Mouse (Mus musculus) adrenal gland, adult 2 months (tissue): ENCODE data around the gene Map4k3. TPM values are rescaled to one million over a fixed set of nuclear protein-coding genes. Genes with fewer than 3 reads are reported as not detected.

Experiments
- DNase-seq: peaks from one replicate; pipeline ENCODE4 v3.0.0; 2021
- polyA plus RNA-seq: library from polyadenylated mRNA; depleted of rRNA; stranded (reverse); fragments of >200 nt; gene quantifications from 2 replicates; pipeline ENCODE4 v1.2.3, GENCODE M21; 2012
- total RNA-seq, 2 experiments: library from RNA; stranded (reverse); gene quantifications; 2 replicates each; pipeline ENCODE4 v1.2.3; 2021

Gene Map4k3
- total and polyA plus RNA-seq, 3 experiments, result 38.0 to 47.2 (median 46.4) TPM

DNA sequence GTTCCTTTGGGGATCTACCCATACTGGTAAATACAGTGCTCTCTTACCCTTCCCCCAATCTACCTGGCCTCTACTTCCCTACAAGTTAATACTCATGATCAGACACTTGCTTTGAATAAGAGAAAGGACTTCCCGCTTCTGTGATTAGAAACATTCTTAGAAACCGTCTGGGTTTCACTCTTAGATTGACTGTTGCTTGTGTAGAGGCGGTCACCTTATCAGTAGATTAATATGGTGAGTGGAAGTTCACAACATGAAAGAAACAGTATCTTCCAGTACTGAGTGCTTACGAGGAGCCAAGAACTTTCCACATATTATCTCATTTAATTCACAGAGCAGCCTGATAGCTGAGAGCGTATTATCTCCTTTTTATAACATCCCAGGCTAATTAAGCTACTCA is 1.5 kb upstream of the Map4k3 start:
- DNase-seq, result no peak

DNA sequence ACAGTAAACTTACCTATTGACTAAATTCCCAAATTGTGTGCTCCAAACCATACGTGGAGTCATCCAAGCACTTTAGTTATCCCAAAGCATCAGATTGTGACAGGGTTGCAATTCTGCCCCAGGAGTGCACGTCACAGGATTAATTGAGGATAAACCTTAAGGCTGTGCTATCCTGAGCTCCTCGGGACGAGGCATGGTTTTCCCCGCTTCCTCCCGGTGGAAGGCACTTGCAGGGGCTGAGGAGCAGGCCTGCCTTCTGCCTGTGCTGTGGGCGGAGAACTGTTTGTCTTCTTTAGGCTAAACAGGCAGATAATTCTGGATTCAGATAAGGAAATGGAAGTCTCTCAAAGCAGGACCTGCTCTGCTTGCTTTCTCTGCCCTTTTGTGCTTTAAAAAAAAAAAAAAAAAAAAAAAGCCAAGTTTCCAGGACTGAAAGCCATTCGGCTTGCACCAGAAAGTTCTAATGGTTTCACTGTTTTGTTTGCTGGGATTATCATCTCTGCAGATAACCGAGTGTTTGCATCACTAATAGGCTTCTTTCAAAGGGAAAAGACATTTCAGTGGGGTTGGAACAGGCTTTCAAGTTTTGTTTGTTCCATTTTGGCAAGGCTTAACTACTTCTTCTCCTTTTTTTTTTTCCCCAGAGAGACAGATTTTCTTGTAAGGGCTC is 930 bp upstream of the Map4k3 start:
- DNase-seq, result no peak

DNA sequence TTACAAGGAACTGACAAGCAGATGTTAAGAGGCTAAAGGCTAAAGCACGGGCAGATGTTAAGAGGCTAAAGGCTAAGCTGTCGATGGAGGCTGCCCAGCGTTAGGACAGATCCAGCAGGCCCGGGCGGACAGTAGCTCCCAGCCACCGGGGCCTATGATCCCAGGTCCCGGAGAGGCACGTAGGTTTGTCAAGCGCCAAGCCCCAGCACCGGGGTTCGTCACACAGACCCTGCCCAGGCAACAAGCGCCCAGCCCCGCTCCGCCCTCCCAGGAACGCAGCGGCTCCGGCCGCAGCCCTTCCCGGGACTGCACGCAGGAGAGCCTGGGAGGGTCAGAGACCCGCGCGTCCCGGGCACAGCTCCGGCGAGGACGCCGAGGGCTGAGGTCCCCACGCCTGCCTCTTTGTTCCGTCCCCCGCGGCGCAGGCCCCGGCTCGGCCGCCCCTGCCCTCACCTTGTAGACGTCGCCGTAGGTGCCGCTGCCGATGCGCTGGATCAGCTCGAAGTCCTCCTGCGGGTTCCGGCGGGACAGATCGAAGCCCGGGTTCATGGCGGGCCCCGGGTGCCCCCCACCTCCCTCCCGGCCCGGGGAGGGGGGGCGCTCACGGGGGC is 839 bp downstream of the Map4k3 start:
- DNase-seq, result peak; percentile 80

DNA sequence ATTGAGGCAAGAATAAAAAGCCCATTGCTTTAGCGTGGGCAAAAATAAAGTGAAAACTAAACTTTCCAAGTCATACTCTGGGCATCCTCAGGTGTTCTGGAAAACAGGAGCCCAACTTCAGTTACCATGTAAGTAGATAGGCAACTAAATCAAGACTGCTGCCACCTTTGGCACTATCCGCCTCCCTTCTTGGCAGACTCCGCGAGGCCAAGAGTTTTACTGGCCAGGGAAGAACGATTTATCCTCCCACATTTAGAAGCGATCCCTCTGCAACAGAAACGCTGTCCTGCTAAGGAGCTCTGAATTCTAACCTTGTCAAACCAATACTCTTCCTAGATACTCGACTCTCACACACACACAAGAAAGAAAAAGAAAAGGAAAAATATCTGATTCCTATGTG is 1.5 kb downstream of the Map4k3 start:
- DNase-seq, result peak; percentile 75

DNA sequence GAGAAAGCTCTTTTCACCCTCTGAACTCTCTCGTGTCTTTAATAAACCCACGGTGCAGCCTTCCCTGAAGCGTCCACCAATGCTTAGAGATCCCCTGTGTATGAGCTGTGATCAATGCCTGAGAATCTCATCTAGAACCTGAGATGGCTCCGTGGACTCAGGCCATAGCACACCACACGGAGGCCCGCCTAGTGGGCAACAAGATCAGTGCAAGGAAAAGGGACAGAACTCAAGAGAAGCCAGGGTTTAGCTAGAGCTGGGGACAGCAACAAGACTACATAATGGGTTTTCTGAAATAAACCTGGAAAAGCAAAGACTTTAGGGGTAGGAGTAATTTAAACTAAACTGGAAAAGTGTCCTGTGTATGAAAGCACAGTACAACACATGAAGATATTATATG is 5.2 kb downstream of the Map4k3 start:
- no peak for DNase-seq

DNA sequence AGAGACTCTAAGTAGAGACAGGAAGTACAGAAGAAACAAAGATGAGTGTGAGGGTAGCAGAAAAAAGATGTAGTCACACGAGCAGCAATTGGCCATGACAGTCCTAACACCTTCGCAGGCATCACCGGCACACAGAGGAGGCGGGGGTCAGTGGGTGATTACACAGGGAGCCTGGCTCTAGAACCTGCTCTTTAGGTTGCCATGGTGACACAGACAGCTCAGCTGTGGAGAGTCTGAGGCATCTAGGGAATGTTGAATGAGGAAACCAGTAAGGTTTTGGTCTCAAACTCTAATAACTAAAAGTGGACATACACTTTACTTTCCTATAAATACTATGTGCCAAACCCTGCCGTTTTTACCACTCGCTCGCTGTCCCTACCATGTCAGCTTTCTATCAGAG is 6.6 kb downstream of the Map4k3 start:
- no peak for DNase-seq

DNA sequence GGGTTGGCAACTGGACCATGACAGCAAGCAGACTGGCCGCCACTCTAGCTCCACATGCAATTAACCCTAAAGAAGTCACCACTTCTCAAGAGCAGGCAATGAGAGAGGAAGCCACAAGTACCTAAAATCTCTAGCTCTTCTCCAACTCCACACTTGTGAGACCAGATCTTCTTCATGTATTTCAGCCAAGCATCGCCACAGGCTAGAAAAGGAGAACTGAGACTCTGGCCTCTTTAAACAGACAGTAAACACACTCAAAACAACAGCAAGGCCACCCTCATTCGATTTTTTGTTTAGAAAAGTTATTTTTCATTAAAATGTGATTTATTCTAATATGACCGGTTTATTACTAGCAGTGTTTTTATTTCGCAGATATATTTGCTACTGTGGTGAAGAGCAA is 9.0 kb downstream of the Map4k3 start:
- DNase-seq, result no peak

DNA sequence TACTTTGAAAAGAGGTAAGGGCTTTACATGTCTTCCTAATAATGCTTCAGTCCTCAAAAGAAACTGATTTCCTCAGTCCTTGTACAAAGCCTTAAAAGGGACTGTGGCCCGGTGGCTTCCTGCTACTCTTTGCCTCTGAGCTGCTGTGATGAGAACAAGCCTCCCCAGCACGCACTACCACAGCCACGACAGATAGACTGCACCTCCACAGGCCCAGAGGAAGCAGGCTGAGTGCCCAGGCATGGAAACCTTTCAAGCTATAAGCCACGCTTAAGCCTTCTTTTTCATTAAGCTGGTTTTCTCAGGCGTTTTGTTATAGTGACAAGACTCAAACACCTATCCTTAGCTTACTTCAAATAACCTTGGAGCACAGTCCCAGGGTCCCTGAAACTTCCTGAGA is 10.0 kb downstream of the Map4k3 start:
- no peak for DNase-seq

DNA sequence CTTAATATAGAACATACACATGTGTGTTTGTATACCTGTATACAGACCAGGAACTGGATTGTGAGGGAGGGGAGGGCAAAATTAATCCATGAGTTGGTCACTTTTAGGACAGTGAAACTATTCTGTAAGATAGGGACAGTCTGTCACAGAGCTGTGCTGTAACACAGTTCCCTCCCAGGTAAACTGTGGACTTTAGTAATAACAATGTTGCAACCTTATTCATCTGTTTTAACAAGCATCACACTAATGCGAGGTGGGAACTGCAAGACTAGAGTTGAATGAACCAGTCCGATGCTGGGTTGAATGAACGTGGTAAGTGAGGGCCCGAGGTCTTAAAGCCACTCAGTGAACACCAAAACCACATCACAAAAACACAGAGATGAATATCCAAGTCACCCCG is 14.7 kb downstream of the Map4k3 start:
- no peak for DNase-seq

DNA sequence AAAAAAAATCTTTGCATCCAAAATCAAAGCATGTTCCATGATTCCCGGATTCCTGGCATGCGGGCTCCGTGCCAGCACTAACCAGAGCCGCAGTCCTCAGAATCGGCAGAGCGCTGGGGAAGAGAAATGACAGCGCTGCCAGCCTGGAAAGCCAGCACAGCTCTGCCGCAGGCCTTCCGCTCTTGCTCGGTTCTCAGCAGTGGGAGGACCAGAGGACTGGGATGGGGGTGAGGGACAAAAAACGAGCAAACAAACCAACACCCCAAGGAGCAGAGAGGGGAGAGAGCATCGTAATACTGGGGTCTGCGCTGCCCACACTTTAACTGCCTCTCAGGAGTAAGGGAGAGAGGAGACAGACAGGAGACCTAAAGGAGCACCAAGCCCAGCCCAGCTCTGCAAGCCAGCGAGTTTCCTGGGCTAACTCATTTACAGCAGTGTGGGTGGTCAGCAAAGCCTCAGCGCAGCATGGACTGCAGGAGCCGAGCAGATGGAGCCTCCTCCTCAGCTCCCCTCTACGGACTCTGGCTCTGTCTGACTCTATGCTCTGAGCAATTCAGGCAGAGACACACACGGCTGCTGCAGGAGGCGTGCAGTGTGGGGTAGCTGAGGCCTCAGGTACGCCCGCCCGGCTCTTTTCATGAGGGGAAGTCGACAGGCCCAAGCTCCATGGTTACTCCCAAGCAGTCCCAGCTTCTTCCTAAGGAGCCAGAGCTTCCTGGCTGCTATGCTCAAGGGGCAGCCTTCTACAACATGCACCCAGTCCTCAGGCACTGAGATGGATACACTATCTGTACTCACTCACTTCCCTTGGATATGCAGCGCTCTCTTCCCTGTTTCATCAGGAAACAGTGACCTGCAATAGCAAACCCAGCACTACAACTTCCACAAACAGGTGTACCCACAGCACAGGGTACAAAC is 18.1 kb downstream of the Map4k3 start:
- DNase-seq, result peak; percentile 60

DNA sequence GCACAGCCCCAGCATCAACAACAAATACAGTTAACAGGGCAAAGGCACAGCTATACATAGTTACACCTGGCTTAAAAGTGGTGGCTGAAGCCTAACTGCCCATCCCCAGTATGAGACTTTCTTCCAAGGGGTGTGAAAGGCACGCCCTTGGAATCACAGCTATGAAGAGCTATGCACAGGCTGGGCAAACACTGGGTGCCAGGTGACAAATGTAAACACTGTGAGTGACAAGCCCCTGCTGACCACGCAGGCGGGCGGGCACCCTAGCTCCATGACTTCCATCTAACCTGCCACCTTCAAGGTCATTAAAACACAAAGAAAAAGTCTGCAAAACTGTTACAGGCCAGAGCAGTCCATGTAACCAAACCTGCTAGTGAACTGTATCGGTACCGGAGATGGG is 19.5 kb downstream of the Map4k3 start:
- DNase-seq, result no peak

DNA sequence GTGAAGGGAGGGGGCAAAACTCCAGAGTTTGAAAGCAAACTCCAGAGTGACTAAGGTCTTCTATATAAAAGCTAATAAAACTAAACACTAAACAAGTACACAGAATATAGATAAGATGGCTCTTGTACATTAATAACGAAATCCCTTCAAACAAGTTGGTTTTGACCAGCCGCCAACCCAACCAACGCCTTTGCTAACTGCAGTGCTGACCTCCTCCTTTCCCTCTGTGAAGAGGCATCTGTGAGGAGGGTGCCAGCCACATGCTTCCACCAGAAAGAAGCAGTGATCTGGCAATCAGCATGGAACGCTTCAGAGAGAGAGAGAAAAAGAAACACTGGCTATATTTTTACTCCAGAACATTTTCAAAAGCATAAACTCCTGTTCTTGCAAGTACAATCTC is 21.1 kb downstream of the Map4k3 start:
- DNase-seq, result no peak

DNA sequence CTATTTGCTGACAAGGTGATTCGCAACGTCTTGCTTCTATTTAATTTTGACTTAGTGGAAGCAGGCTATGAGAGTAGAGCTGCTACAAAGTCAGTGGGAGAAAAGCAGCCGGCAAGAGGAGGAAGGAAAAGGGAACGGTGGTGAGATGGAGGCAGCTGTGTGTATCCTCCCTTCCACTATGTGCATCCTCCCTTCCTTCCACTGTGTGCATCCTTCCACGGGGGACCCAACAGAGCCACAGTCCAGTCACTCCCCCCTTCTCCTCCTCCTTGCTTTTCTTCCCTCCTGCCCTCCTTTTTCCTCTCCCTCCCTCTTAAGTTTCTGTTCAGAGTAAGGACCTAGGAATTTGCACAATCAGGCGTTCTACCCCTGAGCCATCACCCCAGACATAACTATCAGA is 21.7 kb downstream of the Map4k3 start:
- no peak for DNase-seq

DNA sequence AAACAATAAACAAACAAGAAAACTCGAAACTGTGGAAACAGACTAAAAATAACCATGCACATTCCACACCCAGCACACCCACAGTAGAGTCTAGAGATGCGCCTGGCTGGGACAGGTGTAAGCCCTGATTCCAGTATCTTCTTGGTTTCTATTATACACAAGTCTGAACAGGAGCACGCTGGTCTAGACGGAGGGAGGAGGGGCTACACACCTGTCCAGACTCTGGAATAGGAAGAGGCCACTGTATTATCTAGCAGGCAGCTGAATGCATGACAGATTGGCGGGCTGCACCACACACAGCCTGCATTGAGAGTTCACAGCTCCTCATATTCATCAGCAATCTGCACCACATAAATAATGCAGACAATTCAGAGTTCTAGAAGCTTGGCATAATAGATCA is 26.6 kb downstream of the Map4k3 start:
- no peak for DNase-seq

DNA sequence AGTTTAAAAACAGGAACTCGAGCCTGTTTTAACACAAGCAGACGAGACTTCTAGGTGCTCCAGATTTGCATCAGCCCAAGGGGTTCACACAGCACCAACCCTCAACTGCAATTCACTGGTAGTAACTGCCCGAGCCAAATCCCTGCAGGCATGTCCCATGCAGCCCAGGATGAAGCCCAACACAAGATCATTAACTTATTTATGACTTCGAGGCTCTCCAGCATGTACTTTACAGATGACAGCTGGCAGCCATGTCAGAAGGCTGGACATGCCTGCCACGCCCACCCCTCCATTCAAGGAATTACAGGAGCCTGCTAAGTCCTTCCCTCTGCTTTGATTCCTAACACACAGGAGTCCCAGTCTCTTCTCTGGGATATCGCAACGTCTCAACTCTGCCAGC is 29.4 kb downstream of the Map4k3 start:
- DNase-seq, result no peak

DNA sequence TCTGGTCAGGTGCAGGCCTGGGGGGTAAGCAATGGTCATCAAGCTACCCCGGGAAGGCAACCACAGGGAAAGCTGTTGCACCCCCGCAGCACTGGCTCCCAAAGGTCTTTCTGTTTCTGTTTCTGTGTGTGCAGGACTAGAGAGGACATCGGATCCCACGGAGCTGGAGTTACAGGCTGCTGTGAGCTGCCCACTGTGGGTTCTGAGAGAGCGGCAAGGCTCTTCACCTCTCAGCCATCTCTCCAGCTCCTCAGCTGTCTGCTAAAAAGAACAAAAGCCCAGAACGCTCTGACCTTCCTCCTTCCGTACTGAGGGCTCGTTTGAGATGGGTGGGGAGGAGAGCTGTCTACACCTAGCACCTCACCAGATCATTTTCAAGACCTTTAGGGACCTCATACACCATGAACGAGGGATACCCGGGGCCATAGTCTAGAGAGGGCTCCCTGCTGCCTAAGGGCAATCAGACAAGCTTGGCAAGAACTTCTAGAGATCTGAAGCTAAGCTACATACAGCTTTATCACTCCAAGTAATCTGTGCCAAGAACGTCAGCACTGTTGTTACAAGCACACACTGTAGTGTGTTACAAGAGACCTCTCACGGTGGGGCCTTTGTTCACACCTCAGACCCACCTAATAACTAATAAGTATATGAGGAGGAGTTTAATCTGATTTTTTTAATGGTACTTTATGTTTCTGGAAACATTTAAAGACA is 29.9 kb downstream of the Map4k3 start:
- no peak for DNase-seq

DNA sequence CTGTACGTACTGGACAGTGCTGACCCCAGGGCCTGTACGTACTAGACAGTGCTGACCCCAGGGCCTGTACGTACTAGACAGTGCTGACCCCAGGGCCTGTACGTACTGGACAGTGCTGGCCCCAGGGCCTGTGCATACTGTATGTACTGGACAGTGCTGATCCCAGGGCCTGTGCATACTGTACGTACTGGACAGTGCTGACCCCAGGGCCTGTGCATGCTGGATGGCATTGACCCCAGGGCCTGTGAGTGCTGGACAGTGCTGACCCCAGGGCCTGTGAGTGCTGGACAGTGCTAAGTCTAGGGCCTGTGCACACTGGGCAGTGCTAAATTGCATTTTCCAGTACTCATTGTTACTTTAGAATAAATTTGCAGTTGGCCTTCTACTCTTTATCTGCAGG is 31.3 kb downstream of the Map4k3 start:
- no peak for DNase-seq

DNA sequence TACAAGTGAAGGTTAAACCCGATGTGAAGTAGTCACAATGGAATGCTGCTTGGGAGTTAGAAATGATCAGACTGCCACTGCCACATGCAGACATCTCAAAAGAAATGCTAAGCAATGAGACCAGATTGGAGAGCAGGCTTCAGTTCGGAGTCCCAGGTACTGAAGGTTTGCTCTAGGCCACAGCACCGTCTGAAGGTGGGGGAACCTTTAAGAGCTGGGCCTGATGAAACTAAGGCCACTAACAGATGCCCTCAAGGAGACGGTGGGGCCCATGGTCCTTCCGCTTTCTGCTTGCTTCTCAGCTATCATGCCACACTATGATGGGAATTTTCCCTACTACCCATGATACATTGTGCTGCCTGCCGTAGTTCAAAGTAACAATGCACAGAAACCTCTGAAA is 32.1 kb downstream of the Map4k3 start:
- no peak for DNase-seq

DNA sequence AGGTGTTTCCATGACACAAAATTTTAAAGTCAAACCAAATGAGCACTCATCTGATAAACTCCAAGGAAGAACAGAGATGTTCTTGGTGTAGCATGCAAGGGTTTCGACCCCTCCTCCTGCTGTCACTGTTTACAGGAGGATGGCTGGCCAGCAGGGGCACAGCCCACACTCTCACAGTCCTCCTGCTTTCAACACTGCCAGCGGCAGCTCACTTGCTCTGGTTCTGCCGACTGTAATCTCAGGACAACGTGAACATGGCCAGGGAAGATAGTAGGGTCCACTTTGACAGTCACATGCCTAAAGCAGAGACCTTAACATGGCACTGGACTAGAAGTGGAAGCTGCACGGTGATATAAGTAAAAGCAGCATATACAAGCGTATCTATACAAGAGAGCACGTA is 34.6 kb downstream of the Map4k3 start:
- DNase-seq, result no peak

DNA sequence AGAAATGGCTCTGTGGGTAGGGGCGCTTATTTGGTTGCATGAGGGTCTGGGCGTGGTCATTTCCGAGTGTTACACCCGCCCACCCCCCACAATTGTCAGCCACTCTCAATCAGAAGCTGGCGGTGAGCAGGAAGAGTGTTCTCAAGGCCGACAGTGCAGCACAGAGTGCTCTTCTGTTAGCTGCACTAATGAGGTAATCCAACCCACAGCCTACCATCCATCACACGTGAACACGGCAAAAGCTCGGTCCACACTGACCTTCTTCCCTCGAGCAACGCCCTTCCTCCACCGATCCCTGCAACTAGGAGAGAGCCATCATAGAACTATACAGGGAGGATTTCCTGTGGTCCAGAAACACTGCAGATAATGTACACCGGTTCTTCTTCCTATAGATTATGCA is 36.1 kb downstream of the Map4k3 start:
- no peak for DNase-seq

DNA sequence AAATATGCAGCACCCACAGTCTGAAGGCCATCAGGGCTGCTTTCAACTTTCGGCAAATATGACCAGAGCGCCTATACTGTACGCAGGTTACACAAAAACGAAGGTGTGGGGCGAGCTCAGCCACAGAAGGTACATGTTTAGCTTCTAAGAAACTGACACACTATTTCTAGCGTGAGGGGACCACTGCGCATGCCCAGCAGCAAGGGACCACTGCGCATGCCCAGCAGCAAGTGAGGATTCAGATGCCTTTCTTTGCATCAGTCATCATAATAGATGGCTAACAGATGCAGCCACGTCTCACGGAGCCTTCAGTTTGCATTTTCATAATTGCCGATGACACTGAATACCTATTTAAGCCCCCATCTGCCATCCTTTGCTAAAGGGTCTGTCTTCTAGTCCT is 39.6 kb downstream of the Map4k3 start:
- no peak for DNase-seq

DNA sequence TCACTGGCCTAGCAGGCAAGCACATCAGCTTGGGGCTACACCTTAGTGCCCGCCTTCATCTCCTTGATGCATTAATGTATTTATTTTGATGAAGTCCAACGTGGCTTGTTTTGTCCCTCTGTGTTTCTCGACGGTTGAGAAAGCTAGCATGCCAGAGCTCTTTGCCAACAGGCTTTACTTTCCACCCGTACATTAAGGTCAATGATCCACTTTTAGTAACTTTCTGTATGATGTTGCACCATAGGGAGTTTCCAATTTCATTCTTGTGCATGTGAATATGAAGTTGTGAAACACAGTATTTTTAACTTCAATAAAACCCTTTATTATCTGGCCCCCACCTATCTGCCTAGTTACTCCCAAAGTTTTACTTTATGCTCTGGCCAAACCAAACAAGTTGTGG is 42.2 kb downstream of the Map4k3 start:
- no peak for DNase-seq
